Mouse (Mus musculus): ENCODE measurements around the gene Cct8l1. TPM values are rescaled to one million over a fixed set of nuclear protein-coding genes. Genes with fewer than 3 reads are reported as not detected.
A peak's percentile ranks its signal among the peaks of the same experiment; 100 is the strongest.

Cct8l1 gene
- total and polyA plus RNA-seq, 2 experiments from 2014 or later, result not detected

GRCm38 (mm10) chr5:25526926-25527325 is 11.1 kb downstream of the Cct8l1 start:
- ATAC-seq (ENCODE audit: low FRiP score) (no peak), DNase-seq (ENCODE audit: low spot score) (no peak)
- Histone ChIP-seq H3K9me3 (ENCODE audit: low read length) (no peaks in the 10 kb centered on the region), H3K27me3 (ENCODE audit: insufficient read depth, low read length) (no peaks in the 10 kb centered on the region), H3K4me2 (ENCODE audit: low read depth, low read length, poor library complexity, severe bottlenecking) (no peak overlapping the region), H3K27ac (ENCODE audit: low read depth, low read length) (no peak overlapping the region), H3K4me1 (ENCODE audit: insufficient read depth, low read length) (no peaks in the 10 kb centered on the region), H3K4me3 (ENCODE audit: low read depth, low read length) (no peak overlapping the region), H3K9ac (replicated peaks; ENCODE audit: low read length, poor library complexity, severe bottlenecking) (no peak overlapping the region), H3K36me3 (ENCODE audit: insufficient read depth, low read length) (no peaks in the 10 kb centered on the region)
- 39% methylated on average over 4 of the region's 4 CpGs for WGBS
- TF ChIP-seq CTCF (IDR thresholded peaks at IDR 0.05), result no peak

GRCm38 (mm10) chr5:25527971-25528370 is 12.1 kb downstream of the Cct8l1 start:
- no peak for DNase-seq (ENCODE audit: low spot score)
- no peaks in the 10 kb centered on the region for H3K36me3 ChIP-seq (ENCODE audit: insufficient read depth, low read length)
- no peaks in the 10 kb centered on the region for H3K9me3 ChIP-seq (ENCODE audit: low read length)
- H3K27me3 ChIP-seq (ENCODE audit: insufficient read depth, low read length), result no peaks in the 10 kb centered on the region
- H3K4me1 ChIP-seq (ENCODE audit: insufficient read depth, low read length), result no peaks in the 10 kb centered on the region
- 79% methylated on average over 1 of the region's 1 CpGs for WGBS
- ATAC-seq (ENCODE audit: low FRiP score), result no peak
- no peak for TF ChIP-seq CTCF (IDR thresholded peaks at IDR 0.05)
- no peak overlapping the region for H3K27ac ChIP-seq (ENCODE audit: low read depth, low read length)
- no peak overlapping the region for H3K4me3 ChIP-seq (ENCODE audit: low read depth, low read length)
- no peak overlapping the region for H3K9ac ChIP-seq (replicated peaks; ENCODE audit: low read length, poor library complexity, severe bottlenecking)
- no peak overlapping the region for H3K4me2 ChIP-seq (ENCODE audit: low read depth, low read length, poor library complexity, severe bottlenecking)

- H3K27ac ChIP-seq (ENCODE audit: low read depth, low read length), result peak overlapping the region; percentile 98
- no peak for DNase-seq (ENCODE audit: low spot score)
- H3K9me3 ChIP-seq (ENCODE audit: low read length), result no peaks in the 10 kb centered on the region
- WGBS, result 8% methylated on average over 22 of the region's 22 CpGs
- TF ChIP-seq CTCF (IDR thresholded peaks at IDR 0.05), result no peak
- H3K4me3 ChIP-seq (ENCODE audit: low read depth, low read length), result peak overlapping the region; percentile 66
- H3K9ac ChIP-seq (replicated peaks; ENCODE audit: low read length, poor library complexity, severe bottlenecking), result peak overlapping the region; percentile 79
- H3K4me2 ChIP-seq (ENCODE audit: low read depth, low read length, poor library complexity, severe bottlenecking), result peak overlapping the region; percentile 69
- no peaks in the 10 kb centered on the region for H3K36me3 ChIP-seq (ENCODE audit: insufficient read depth, low read length)
- H3K4me1 ChIP-seq (ENCODE audit: insufficient read depth, low read length), result no peaks in the 10 kb centered on the region
- ATAC-seq (ENCODE audit: low FRiP score), result peak; percentile 35
- no peaks in the 10 kb centered on the region for H3K27me3 ChIP-seq (ENCODE audit: insufficient read depth, low read length)
Observed at GRCm38 (mm10) chr5:25528851-25529528, 13.1 kb downstream of the Cct8l1 start.

GRCm38 (mm10) chr5:25529529-25530421 is 13.9 kb downstream of the Cct8l1 start:
- Histone ChIP-seq H3K4me2 (ENCODE audit: low read depth, low read length, poor library complexity, severe bottlenecking) (peak overlapping the region; percentile 69), H3K27ac (ENCODE audit: low read depth, low read length) (peak overlapping the region; percentile 98), H3K4me3 (ENCODE audit: low read depth, low read length) (peak overlapping the region; percentile 66), H3K9me3 (ENCODE audit: low read length) (no peaks in the 10 kb centered on the region), H3K36me3 (ENCODE audit: insufficient read depth, low read length) (no peaks in the 10 kb centered on the region), H3K4me1 (ENCODE audit: insufficient read depth, low read length) (no peaks in the 10 kb centered on the region), H3K9ac (replicated peaks; ENCODE audit: low read length, poor library complexity, severe bottlenecking) (peak overlapping the region; percentile 79), H3K27me3 (ENCODE audit: insufficient read depth, low read length) (no peaks in the 10 kb centered on the region)
- DNase-seq (ENCODE audit: low spot score) (peak; percentile 100), ATAC-seq (ENCODE audit: low FRiP score) (peak; percentile 99)
- peak; percentile 40 for TF ChIP-seq CTCF (IDR thresholded peaks at IDR 0.05)
- under 1% methylated on average over 66 of the region's 87 CpGs for WGBS

- H3K4me3 ChIP-seq (ENCODE audit: low read depth, low read length), result peak overlapping the region; percentile 66
- ATAC-seq (ENCODE audit: low FRiP score) (no peak), DNase-seq (ENCODE audit: low spot score) (no peak)
- H3K36me3 ChIP-seq (ENCODE audit: insufficient read depth, low read length), result no peaks in the 10 kb centered on the region
- H3K9ac ChIP-seq (replicated peaks; ENCODE audit: low read length, poor library complexity, severe bottlenecking), result peak overlapping the region; percentile 79; the same call in 1 of the 2 replicates
- H3K4me1 ChIP-seq (ENCODE audit: insufficient read depth, low read length), result no peaks in the 10 kb centered on the region
- TF ChIP-seq CTCF (IDR thresholded peaks at IDR 0.05), result no peak
- WGBS, result 7% methylated on average over 2 of the region's 2 CpGs
- H3K27ac ChIP-seq (ENCODE audit: low read depth, low read length), result peak overlapping the region; percentile 98
- no peaks in the 10 kb centered on the region for H3K27me3 ChIP-seq (ENCODE audit: insufficient read depth, low read length)
- no peaks in the 10 kb centered on the region for H3K9me3 ChIP-seq (ENCODE audit: low read length)
- peak overlapping the region; percentile 69 for H3K4me2 ChIP-seq (ENCODE audit: low read depth, low read length, poor library complexity, severe bottlenecking)
Observed at GRCm38 (mm10) chr5:25530629-25531028, 14.8 kb downstream of the Cct8l1 start.

Measured in midbrain, postnatal 0 days (tissue).